Mouse (Mus musculus) ES-Bruce4 (cell line): ENCODE measurements around the gene Tcn2. TPM values are rescaled to one million over a fixed set of nuclear protein-coding genes. Genes with fewer than 3 reads are reported as not detected.
A peak's percentile ranks its signal among the peaks of the same experiment; 100 is the strongest.

Experiments
- H3K27ac ChIP-seq: 2 replicates; pipeline ENCODE4 v1.5.1; 2012; ENCODE audit warnings: low read length, inconsistent platforms; ENCODE audit not compliant: insufficient read depth
- H3K27me3 ChIP-seq: 2 replicates; pipeline ENCODE4 v1.6.1; 2012; ENCODE audit warnings: mild to moderate bottlenecking, low read length, inconsistent platforms; ENCODE audit not compliant: control insufficient read depth, poor library complexity, insufficient read depth, severe bottlenecking
- H3K36me3 ChIP-seq: 2 replicates; pipeline ENCODE4 v1.6.1; 2012; ENCODE audit warnings: inconsistent platforms, mild to moderate bottlenecking, low read length, moderate library complexity; ENCODE audit not compliant: control insufficient read depth, poor library complexity, insufficient read depth, severe bottlenecking
- H3K4me1 ChIP-seq: one replicate; pipeline ENCODE4 v1.8.1; 2011; ENCODE audit warnings: low read length; ENCODE audit not compliant: control insufficient read depth, insufficient read depth
- H3K4me3 ChIP-seq: 2 replicates; pipeline ENCODE4 v1.5.1; 2011; ENCODE audit warnings: low read depth, mild to moderate bottlenecking, low read length
- H3K9ac ChIP-seq: 2 replicates; pipeline ENCODE4 v1.6.1; 2012; ENCODE audit warnings: low read depth, mild to moderate bottlenecking, inconsistent platforms; ENCODE audit not compliant: poor library complexity, severe bottlenecking
- H3K9me3 ChIP-seq: replicated peaks from 2 replicates; pipeline ENCODE4 v1.6.1; 2012; ENCODE audit warnings: mild to moderate bottlenecking, low read length, inconsistent platforms; ENCODE audit not compliant: control insufficient read depth, poor library complexity, insufficient read depth, severe bottlenecking
- CTCF ChIP-seq: IDR thresholded peaks from one replicate; pipeline ENCODE4 v1.8.1; 2011; ENCODE audit warnings: low read depth, low read length
- EP300 ChIP-seq: IDR thresholded peaks from 2 replicates; pipeline ENCODE4 v1.6.1; 2011; ENCODE audit warnings: low read depth, low read length; ENCODE audit not compliant: insufficient read depth
- POLR2A ChIP-seq: IDR thresholded peaks from one replicate; pipeline ENCODE4 v1.8.1; 2011; ENCODE audit warnings: low read length; ENCODE audit not compliant: insufficient read depth
- polyA plus RNA-seq: library from polyadenylated mRNA; stranded (reverse); fragments of >200 nt; gene quantifications from 2 replicates; pipeline ENCODE4 v1.2.4, GENCODE M21; 2011; ENCODE audit warnings: low read depth; ENCODE audit not compliant: missing spikeins, insufficient read depth, insufficient read length

Gene Tcn2
- 45.8 and 47.8 TPM in 2 replicates for polyA plus RNA-seq

DNA sequence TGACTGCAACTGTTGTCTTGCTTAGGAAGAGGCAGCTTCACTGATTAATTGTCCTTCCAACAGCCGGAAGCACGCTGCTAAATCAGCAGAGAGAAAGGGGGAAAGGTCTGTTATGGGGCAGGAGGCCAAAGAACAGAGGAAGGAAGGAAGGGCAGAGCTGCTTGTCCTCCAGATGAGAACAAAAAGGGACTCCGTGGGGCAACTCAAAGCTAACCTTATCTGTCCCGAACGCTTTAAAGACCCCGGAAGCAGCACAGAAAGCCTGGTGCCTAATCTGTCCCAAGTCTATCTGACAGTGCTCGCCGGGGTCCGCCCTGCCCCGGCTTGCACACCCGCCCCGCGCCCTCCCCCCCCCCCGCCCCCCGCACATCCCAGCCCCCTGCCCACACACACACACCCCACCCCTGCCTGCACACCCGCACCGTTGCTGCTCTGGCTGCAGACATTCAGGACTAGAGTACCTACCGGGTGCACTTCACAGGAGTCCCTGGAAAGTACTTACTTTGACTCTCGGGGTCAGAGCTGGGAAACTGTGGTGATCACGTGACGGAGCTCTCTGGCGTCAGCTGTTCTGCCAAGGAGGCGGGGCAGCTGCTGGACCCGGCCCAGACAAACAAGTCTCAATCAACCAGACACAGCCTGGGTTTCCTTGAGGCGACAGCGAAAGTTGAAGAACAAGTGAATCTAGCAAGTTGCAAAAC is at the start of gene Tcn2:
TSS of gene Tcn2 (minus strand) at position 649 of the 701 bp plus-strand sequence.
- Histone ChIP-seq H3K4me1 (no peaks in the 10 kb centered on the region), H3K27ac (peak within 1 kb of the TSS; percentile 11; the same call in 1 of the 2 replicates), H3K9me3 (no peaks in the 10 kb centered on the region), H3K36me3 (no peaks in the 10 kb centered on the region), H3K4me3 (peak within 1 kb of the TSS; percentile 77), H3K9ac (peak within 1 kb of the TSS; percentile 37), H3K27me3 (no peaks in the 10 kb centered on the region)
- TF ChIP-seq POLR2A = peak; percentile 10
- TF ChIP-seq EP300 = peak; percentile 63
- TF ChIP-seq CTCF = no peak

DNA sequence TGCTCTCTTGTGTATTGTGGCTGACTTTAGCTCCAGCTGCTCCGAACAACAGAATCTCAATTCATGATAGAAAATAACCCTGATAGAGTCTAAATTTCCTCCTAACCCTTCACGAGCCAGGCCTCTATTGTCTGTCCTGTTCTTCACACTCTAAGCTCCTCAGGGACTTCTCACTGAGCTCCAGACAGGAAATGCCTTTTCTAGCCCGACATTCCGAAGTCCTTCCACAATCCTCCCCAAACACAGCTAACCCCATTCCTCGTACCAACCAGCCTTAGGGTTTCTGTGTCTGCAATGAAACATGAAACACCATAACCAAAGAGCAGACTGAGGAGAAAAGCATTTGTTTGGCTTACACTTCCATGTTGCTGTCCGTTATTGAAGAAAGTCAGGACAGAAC is 49.6 kb upstream of the Tcn2 start:
- H3K27ac ChIP-seq = no peak overlapping the region
- no peak for TF ChIP-seq POLR2A
- TF ChIP-seq CTCF = no peak
- TF ChIP-seq EP300 = no peak
- no peaks in the 10 kb centered on the region for H3K27me3 ChIP-seq
- H3K4me1 ChIP-seq = peaks cover 2% of the 10 kb centered on the region
- no peaks in the 10 kb centered on the region for H3K9me3 ChIP-seq
- H3K4me3 ChIP-seq = no peak overlapping the region
- H3K36me3 ChIP-seq = peaks cover 29% of the 10 kb centered on the region
- H3K9ac ChIP-seq = no peak overlapping the region

DNA sequence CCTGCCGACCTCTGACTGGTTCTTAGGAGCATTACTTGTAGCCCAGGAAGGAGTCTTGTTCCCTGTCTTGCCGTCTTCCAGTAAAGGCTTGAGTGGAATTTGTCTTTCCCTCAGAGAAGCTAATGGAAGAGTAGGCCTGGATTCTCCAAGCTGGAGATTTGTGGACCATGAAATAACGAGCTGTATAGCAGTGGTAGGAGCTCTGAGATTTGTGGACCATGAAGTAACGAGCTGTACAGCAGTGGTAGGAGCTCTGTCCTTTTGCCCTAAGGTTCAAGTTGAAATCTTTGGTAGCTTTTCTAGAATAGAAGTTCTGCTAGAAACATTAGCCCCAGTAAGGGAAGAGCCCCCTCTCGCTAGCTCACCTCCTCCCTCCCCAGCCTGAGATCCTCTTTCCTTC is 46.5 kb upstream of the Tcn2 start:
- Histone ChIP-seq H3K4me1 (no peaks in the 10 kb centered on the region), H3K4me3 (no peak overlapping the region), H3K36me3 (peaks cover 56% of the 10 kb centered on the region), H3K9me3 (no peaks in the 10 kb centered on the region), H3K9ac (no peak overlapping the region), H3K27me3 (no peaks in the 10 kb centered on the region), H3K27ac (no peak overlapping the region)
- no peak for TF ChIP-seq CTCF
- no peak for TF ChIP-seq EP300
- TF ChIP-seq POLR2A = no peak

GRCm38 (mm10) chr11:3976678-3977077 is 44.7 kb upstream of the Tcn2 start, which contains the start of gene 4930556J24Rik:
TSS of gene 4930556J24Rik (minus strand) at chr11:3976778.
- peaks cover 70% of the 10 kb centered on the region for H3K36me3 ChIP-seq
- no peak within 1 kb of the TSS for H3K4me3 ChIP-seq
- H3K4me1 ChIP-seq = no peaks in the 10 kb centered on the region
- no peaks in the 10 kb centered on the region for H3K9me3 ChIP-seq
- no peak within 1 kb of the TSS for H3K27ac ChIP-seq
- H3K9ac ChIP-seq = no peak within 1 kb of the TSS
- no peak for TF ChIP-seq CTCF
- TF ChIP-seq POLR2A = no peak
- TF ChIP-seq EP300 = no peak
- H3K27me3 ChIP-seq = no peaks in the 10 kb centered on the region

DNA sequence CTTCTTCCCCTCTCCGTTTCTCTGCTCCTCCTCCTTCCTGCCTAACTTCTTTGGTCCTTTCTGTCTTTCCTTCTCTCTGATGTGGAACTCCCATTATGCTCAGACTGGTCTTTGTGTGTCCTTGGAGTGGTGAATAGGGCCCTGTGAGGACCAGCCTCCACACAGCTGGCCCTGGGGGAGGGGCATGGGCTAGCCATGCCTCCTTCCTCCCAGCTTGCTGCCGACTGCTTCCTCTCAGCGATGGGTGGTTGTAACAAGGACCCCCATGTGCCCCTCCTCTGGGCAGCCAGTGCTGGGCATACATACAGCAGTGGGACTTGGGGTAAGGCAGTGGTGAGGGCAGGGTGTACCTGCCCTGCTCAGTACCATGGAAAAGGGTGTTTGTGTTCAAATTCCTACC is 42.4 kb upstream of the Tcn2 start:
- peaks cover 91% of the 10 kb centered on the region for H3K36me3 ChIP-seq
- TF ChIP-seq EP300 (no peak), CTCF (no peak), POLR2A (no peak)
- no peaks in the 10 kb centered on the region for H3K4me1 ChIP-seq

DNA sequence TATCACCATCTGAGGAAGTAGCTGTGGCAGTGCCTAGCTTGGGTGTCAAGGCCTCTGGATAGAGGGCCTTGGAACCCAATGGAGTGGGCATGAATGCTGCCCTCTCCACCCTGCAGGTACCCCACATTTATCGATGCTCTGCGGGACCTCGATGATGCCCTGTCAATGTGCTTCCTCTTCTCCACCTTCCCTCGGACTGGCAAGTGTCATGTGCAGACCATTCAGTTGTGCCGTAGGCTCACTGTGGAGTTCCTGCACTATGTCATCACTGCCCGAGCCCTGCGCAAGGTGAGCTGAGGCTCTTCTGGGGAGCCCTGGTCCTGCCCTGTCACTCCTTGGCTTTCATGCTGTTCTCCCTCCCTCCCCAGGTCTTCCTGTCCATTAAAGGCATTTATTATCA is 41.1 kb upstream of the Tcn2 start:
- Histone ChIP-seq H3K36me3 (peaks cover 87% of the 10 kb centered on the region), H3K4me3 (no peak overlapping the region), H3K9me3 (no peaks in the 10 kb centered on the region), H3K9ac (no peak overlapping the region), H3K4me1 (no peaks in the 10 kb centered on the region), H3K27me3 (no peaks in the 10 kb centered on the region), H3K27ac (no peak overlapping the region)
- TF ChIP-seq EP300 (no peak), POLR2A (no peak), CTCF (no peak)

More for the DNA sequence above, 42.4 kb upstream of the Tcn2 start:
- no peak overlapping the region for H3K4me3 ChIP-seq
- no peak overlapping the region for H3K27ac ChIP-seq
- H3K9me3 ChIP-seq = no peaks in the 10 kb centered on the region
- H3K27me3 ChIP-seq = no peaks in the 10 kb centered on the region
- no peak overlapping the region for H3K9ac ChIP-seq
